Mouse (Mus musculus) bone marrow macrophage, adult 2 months (primary cell): ENCODE results near the gene Gsn.

Source experiments
- CTCF ChIP-seq: IDR thresholded peaks from 2 replicates; pipeline ENCODE4 v1.5.1; 2012; ENCODE audit warnings: low read depth, mild to moderate bottlenecking, low read length, moderate library complexity
- POLR2A ChIP-seq: IDR thresholded peaks from 2 replicates; pipeline ENCODE4 v1.6.1; 2012; ENCODE audit warnings: mild to moderate bottlenecking, low read depth, low read length, borderline replicate concordance

DNA sequence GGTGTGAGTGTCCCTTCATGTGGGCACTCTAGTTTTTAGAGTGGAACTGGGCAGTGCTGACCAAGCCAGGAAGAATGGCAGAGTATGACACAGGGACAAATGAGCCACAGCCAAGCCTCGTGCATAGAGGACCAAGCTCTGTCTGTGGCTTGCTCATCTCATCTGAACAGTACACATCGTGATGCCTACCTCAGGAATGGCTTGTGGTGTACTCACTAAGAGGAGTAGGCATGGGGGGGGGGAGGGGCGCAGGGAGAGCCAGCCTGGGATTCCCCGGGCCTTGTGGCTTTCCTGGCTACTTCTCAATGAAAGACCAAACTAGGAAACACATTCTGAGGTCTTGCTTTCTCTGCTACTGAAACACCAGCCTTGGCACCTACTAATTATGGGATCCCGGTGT is 1.2 kb upstream of the Gsn start:
- no peak for TF ChIP-seq CTCF
- TF ChIP-seq POLR2A = no peak
